Mouse (Mus musculus) spleen, postnatal 10 days (tissue): ENCODE results near the gene Rpl24.
"Not testable (repeated sequence)": the region's sequence is repeated elsewhere in the genome, so short reads cannot be mapped to it uniquely, and the experiment has no call there.

Experiments used
- DNase-seq, 2 experiments: peaks; one replicate each; pipeline ENCODE4 v3.0.0; 2021 to 2022; ENCODE audit warnings: low spot score in 2 of 2

Rpl24 gene

DNA sequence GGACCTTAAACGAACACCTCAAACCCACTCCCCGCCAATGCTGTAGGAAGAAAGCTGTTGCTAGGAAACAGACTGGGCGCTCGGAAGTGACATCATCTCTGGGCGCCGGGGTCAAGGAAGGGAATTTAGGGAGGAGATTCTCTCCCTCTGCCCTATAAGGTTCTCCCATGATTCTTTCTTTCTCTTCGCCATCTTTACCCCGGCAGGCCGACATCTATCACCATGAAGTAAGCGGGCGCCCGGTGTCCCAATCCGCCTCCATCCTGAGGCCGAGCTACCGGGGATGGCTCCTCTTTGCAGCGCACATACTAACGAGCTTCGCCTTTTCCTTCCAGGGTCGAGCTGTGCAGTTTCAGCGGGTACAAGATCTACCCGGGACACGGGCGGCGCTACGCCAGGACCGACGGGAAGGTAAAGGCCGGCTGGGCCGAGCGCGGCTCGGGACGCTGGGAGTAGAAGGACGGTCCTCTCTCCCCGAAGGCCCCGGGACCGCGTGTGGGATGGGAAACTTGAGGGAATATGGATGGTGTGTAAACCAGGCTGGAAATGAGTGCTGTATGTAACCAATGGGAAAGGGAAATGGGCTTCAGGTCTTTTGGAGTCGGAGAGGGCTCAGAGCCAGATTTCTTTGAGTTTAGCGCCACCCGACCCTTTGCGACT lies at the start of gene Rpl24:
Rpl24 (plus strand) TSS at position 64 of the 660 bp plus-strand sequence.
- peak; percentile 90 to 96 for DNase-seq

DNA sequence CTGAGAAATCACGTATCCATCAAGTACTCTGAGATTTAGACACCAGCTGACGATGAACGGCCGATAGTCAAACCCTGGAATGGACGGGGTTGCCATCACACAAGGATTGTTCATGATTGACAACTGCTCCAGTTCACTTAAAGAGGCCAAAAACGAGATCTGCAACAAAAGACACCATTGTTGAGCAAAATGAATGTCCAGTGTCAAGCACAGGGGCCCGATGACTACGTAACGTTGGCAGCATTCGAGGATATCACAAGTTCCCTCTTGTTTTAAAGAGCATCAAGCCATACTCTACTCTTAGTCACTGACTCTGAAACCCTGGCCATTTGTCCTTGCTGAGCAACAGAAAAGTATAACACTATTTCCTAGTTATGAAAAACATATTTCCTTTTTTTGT lies 44.0 kb upstream of the Rpl24 start:
- DNase-seq: no peak

DNA sequence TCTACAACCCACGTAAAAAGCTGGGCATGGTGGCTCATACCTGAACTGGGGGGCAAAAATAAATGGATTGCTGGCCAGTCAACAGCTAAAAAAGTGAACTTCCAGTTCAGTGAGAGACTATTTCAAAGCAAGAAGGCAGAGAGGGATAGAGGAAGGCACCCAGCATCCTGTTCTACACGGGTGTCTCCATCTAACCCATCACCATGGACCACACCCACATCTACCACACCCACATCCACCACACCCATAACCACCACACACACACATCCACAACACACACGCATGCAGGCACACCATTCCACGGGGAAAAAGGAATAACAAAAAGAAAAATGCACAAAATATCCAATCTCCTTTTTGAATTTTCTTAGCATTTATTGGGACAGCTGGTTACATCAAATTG lies 42.1 kb upstream of the Rpl24 start:
- no peak for DNase-seq

DNA sequence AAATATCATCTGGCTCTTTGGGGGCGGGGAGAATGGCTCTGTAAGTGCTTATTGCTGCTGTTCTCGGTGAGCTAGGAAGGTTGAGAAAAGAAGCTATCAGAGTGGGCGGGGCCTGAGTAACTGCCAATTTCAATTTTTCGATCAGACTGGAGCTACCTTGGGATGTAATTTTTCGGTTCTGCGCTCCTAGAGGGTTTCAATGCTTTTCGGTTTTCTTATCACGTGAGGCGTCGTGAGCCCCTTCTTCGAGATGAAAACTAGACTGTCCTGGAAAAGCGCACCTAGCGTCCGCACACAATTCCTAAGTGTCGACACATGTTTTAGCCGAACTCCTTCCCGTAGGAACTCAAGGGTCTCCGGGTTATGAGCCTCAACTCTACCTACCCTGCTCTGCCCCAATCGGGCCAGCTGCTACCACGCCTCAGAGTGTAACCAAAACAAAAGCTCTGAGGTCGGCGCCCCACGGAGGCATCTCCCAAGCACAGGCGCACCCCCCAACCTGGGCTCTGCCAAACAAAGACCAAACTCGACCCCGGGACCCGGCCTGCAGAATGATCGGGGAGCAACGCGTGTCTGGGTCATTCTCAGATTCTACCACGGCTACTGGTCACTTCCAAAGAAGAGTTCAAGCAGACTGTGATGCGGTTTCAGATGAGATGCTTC lies 32.3 kb upstream of the Rpl24 start:
- peak in 1 of 2 experiments; percentile 71 for DNase-seq

DNA sequence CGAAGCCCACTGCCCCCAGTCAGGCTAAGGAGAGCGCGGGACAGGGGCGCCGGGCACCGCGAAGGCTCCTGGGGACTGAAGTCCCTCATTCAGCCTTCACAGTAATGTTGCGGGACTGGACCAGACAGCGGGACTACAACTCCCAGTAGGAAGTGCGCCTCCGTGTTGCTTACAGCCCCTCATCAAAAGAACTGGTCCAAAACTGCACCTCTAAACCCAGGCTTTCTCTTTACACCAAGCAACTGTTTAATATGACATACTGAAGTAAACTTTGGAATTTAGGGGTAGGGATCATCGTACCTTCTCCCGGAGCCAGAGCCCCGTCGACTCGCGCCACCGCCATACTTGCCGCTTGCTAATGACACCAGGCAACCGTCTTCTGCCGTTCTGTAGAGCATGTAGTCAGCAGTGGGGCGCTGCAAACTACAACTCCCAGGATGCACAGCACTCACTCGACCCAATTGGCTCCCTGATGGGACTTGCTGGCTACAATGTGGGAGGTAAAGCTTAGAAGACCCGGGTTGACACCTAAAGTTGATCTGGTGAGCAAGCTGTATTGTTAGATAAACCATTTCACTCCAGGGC lies 31.5 kb upstream of the Rpl24 start, which contains the start of gene Cep97:
Cep97 (minus strand) TSS at position 403 of the 585 bp plus-strand sequence.
- peak; percentile 84 to 93 for DNase-seq

DNA sequence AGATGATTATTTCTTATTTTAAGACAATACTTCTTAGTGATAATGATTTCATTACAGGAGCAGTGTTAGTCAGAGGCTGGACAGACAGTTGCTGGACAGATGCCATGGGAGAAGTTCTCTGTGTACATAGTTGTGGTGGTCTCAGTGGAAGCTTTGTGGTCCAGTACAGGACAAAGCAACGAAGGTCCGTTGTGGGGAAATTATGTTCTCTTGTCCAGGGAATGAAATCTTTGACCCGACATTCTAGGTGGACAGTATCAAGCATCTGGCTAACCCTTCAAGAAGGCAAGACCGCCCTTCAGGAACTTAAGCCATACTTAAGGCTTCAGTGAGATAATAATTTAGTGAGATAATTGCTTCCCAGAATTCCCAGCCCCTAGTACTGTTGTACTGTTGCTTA lies 27.3 kb upstream of the Rpl24 start:
- no peak for DNase-seq

DNA sequence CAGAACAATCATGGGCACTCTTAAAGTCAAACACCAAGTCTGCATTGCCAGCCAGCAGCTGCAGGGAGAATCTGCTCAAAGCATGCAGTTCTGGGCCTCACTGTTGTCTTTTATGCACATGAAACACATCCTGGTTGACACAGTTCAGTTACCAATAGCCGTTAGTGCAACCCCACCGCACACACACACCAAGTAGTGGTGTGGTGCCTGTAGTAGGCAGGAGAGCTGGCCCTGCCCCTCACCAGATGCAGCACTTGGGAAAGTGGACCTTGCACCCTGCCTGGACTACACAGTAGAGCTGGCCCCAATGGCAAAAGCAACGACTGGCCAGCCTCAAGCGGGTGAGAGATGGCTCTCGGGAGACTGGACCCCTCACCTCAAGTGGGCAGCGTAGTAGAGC lies 26.4 kb upstream of the Rpl24 start:
- no peak for DNase-seq

DNA sequence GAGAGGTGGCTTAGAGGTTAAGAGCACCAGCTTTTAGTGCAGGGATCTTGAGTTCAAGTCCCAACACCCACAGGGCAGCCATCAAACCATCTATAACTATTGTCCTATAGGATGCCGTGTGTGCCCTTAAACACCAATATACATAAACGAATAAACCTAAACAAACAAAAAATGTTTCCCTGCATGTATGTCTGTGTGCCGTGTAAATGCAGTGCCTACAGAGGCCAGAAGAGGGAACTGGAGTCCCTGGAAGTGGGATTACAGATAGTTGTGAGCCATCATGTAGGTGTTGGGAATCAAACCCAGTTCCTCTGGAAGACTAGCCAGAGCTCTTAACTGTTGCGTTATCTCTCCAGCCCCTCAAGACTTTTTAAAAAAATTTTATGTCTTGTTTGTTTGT lies 25.3 kb upstream of the Rpl24 start:
- no peak for DNase-seq

DNA sequence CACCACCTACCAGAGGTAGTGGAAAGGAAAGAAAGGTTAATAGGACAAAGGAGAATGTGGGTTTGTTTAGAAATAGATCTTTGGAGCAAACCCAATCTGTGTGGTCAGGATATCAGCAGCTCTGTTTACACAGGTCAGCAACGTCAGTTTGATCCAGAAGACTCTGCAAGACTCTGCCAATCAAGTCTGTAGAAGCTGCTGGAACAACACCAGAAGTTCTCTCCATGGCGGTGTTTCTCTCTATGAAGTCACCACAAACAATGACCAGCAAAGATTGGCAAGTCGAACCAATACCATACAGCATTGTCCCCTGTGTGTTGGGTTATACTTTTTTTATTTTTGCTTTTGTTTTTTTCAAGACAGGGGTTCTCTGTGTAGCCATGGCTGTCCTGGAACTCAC lies 18.8 kb upstream of the Rpl24 start:
- DNase-seq: no peak

DNA sequence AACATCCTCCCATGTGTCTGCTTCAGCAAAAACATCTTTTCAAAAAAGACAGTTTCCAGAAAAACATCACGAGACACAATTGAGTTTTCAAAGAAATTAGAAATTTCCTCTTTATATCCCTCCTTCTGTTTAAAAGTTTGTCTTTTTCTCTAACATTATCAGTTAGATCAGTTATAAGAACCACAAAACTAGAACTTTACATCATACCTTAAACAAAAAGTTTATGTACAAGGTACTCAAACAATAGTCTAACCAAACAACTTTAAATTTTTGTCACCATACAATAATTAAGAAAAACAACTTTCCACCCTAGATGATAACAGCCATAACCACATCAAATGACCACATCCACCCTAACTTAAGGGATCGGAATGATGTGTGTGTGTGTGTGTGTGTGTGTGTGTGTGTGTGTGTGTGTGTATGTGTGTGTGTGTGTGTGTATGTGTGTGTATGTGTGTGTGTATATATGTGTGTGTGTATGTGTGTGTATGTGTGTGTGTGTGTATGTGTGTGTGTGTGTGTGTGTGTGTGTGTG lies 18.1 kb upstream of the Rpl24 start:
- DNase-seq: not testable (repeated sequence)

DNA sequence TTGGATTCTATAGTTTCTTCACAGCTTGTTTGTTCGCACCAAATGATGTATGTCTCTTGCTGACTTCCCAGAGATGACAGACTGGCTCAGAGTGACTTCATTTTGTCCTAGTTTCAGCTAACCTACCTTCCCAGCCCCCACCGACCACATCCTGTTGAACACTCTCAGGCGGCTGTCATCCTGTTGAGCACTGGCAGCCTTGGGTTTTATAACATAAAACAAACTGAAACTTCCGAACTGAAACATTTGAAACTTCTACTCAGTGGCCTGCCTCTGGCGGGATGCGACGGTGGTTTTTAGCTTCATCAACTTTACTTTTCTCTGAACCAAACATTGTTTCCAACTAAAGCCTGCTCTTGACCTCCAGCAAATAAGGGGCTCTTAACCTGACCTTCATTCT lies 17.1 kb upstream of the Rpl24 start:
- peak in 1 of 2 experiments; percentile 83 for DNase-seq

DNA sequence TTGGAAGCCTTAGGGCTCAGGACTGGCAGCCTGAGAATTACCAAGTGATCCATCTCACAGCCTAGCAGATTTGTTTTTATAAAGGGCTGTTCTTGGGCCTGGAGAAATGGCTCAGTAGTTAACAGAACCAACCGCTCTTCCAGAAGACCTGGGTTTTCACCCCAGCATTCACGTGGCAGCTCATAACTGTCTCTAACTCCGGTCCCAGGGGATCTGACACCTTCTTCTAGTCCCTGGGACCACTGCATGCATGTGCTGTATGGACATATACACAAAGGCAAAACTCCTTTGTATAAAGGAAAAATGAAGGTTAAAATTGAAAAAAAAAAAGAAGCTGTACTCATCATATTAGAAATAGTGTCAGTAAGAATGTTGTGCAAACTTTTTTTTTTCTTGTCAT lies 15.6 kb upstream of the Rpl24 start:
- no peak for DNase-seq

DNA sequence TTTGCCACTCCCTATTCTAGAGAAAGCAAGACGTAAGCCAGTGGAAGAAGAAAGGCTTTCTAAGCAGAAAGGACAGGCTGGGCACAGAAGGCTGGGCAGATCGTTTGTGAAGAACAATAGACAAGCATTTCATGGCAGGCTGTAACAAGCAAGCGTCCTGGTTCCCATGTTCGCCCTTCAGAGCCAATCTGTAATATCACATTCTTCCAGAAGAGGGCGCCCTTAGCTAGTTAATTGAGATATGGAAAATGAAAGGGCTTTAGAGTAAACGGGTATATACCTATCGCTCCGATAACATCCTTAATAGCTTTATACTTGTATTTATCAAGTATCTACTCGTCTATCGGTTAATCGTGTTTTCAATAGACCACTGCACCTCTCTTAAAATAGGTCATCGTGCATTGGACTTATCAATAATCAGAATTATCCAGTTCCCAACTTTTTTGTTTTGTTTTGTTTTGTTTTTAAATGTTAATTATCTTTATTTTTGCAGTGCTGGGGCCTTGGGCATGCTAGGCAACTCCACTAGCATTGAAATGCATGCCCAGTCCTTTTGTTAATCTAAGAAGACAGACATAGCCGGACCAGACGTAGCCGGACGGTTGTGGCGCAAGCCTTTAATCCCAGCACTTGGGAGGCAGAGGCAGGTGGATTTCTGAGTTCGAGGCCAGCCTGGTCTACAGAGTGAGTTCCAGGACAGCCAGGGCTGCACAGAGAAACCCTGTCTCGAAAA lies 15.0 kb upstream of the Rpl24 start:
- DNase-seq: peak; percentile 77 to 88

DNA sequence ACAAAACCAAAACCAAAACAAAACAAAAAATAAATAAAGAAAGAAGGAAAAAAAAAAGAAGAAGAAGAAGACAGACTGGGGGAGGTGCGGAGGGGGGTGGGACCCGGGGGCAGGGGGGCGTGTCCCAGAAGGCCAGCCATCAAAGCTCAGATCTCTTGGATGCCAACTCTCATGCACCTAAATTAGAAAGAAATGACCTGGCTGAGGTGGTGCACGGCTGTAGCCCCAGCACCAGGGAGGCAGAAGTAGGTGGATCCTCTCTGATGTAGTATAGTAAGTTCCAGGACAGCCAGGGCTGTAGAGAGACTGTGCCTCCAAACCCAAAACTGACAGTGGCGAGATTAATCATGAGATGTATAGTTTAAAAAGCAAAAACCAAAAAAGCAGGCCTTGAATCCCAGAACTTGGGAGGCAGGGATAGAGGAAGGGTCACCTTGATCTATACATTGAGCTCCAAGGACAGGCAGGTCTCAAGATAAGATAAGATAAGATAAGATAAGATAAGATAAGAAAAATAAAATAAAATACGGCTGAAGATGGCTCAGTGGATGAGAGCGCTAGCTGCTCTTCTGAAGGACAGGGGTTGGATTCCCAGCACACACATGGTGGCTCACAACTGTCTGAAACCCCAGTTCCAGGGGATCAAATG lies 14.3 kb upstream of the Rpl24 start:
- DNase-seq: no peak

DNA sequence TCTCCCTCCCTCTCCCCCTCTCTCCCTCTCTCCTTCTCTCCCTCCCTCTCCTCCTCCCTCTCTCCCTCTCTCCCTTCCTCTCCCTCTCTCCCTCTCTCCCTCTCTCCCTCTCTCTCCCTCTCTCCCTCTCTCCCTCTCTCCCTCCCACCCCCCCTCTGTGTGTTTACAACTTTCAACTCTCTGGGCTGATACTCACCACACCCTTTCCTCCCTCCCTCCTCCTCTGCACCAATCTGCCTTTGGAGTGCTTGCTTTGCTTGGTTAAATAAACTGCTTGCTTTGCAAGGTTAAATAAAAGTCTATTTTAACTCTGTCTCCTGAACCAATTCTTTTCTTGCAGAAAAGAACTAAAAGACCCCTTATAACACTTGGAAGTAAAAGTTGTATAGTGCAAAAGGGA lies 13.3 kb upstream of the Rpl24 start:
- no peak for DNase-seq

DNA sequence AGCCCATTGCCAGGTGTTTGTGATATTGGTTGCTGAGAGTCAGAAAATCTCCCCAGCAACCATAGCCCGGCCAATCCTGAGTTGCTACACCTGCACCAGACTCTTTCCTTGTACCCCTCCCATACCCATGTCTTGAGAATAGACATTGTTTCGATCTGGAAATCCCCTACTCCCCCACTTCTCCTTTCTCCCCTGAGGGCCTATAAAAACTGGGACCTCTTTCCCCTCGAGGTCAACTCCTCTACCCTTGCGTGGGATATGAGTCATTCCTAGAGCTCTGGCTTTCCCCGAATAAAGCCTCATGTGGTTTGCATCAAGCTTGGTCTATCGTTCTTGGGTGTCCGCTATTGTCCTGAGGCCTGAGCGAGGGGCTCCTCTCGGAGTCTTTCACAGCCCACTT lies 11.9 kb upstream of the Rpl24 start:
- not testable (repeated sequence) for DNase-seq

DNA sequence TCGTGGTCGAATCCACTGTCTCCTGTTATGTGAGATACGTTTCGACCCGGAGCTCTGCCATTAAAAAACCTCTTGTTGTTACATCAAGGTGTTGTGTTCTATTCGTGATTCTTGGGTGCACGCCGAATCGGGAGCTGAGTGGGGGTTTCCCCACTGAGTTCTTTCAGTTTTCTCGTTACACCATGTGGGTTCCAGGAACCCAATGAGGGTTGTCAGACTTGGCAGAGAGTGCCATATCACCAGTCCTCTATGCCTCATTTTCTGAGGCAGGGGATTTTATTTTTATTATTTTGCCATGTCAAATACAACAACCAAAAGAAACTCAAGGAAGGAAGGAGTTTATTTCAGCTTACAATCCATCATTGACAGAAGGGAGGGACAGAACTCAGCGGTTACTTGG lies 3.0 kb upstream of the Rpl24 start:
- DNase-seq: not testable (repeated sequence)

DNA sequence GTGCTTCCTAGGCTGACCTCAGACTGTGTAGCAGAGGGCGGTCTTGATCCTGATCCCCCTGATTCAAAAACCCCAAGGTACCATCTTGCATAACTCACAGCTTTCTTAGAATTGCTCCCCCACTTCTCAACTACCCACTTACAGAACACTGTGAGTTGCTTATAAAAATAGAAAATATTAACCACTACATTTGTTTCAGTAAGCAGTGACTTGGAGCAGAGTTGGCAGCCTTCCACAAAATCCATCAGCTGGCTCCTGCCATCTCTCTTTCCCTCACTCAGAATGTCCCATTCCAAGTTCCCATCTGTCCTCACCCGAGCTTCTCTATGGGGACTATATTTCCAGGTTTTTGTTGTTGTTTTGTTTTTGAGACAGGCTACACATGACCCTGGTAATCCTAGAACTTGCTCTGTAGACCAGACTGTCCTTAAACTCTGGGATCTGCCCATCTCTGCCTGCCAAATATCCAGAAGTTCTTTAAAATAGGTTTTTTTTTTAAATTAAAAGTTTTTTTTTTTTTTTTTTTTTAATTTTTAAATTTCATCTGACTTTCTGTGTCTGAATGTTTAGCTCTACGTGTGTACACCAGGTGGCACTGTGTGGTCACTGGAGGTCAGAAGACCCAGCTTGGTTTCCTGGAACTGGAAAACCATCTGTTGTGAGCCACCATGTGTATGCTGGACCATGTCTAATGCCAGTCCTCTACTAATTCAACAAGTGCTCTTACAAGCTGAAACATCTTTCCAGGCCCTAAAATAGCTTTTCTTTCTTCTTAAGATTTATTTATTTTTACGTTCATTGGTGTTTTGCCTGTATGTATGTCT lies 1.7 kb upstream of the Rpl24 start:
- peak in 1 of 2 experiments; percentile 67 for DNase-seq

DNA sequence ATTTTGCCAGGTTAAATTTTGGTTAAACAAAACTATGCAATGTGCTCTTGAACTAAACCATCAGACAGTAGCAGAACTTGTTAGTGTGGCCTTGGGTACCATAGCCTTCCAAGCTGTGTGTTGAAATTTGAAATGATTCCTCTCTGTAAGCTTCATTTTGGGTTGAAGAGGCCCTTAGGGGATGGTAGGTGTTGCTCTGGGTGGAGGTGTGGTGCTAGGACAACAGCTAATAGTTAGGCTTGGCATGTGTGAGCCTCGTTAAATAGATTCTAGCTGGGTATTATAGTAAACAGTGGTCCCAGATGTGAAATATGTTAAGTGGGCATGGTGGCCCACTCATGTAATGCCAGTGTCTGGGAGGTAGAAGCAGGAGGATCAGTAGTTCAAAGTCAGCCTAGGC lies 1.1 kb downstream of the Rpl24 start:
- no peak for DNase-seq

DNA sequence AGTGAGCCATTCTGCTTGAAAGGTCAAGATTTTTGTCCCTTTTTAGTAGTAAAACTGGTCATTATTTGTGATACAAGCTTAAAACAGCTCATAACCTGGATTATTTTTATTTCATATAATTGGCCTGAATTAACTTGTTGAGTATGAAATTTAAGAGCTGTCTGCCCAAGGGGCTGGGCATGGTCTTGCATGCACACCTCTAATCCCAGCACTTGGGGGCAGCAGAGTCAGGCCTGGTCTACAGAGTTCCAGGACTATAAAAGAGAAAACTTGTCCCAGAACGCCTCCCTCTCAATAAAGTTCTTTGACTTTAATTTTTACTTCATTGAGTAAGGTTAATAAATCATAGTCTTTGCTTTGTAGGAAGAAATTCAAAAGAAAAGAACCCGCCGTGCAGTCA lies 3.1 kb downstream of the Rpl24 start:
- peak in 1 of 2 experiments; percentile 67 for DNase-seq

DNA sequence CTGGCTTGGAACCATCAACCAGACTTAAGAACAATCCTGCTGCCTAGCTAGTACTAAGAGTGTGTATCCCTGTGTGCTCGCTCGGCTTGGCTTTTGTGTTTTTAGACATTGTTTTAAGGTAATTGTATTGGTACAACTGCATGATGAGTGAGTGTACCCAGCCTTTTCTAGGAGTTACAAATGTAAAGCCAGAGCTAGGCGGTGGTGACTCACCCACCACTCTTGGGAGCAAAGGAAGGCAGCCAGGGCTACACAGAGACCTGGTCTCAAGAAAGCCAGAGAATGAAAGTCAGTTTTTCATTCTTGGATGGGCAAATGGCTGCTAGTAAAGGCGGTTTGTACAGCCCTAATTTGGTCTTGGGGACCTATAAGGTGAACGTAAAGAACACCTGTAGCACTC lies 4.3 kb downstream of the Rpl24 start:
- no peak for DNase-seq
